Mouse (Mus musculus) CD4-positive helper T cell, adult 2 months (primary cell): ENCODE measurements at regions not wholly inside any gene's neighbourhood (a gene's known extent, or its start where the extent isn't known, plus 50 kb on each side); places are given as distances from the start of the nearest gene placed in this dataset.

ENCODE experiments used
- DNase-seq: peaks from one replicate; pipeline ENCODE4 v3.0.0-alpha.2; 2012; ENCODE audit warnings: low read depth, missing footprints, low spot score

GRCm38 (mm10) chr3:52815497-52815896 is 201.5 kb downstream of the Cog6 start:
- DNase-seq: no peak

GRCm38 (mm10) chr3:52802324-52802723 is 214.7 kb downstream of the Cog6 start:
- no peak for DNase-seq

GRCm38 (mm10) chr3:52801446-52801845 is 215.6 kb downstream of the Cog6 start:
- no peak for DNase-seq

- peak; percentile 59 for DNase-seq
Measured at GRCm38 (mm10) chr3:52800673-52801072, 216.4 kb downstream of the Cog6 start.

GRCm38 (mm10) chr3:52797801-52798200 is 219.2 kb downstream of the Cog6 start:
- peak; percentile 57 for DNase-seq

- no peak for DNase-seq
Measured at GRCm38 (mm10) chr3:52797164-52797563, 219.9 kb downstream of the Cog6 start.

- no peak for DNase-seq
Measured at GRCm38 (mm10) chr3:52794218-52794617, 222.8 kb downstream of the Cog6 start.

- DNase-seq: no peak
Measured at GRCm38 (mm10) chr3:52792801-52793200, 224.2 kb downstream of the Cog6 start.

GRCm38 (mm10) chr3:52792121-52792520 is 224.9 kb downstream of the Cog6 start:
- DNase-seq: no peak

GRCm38 (mm10) chr3:52790942-52791341 is 226.1 kb downstream of the Cog6 start:
- peak; percentile 81 for DNase-seq

- DNase-seq: no peak
Measured at GRCm38 (mm10) chr3:52787964-52788760, 228.9 kb downstream of the Cog6 start.

- no peak for DNase-seq
Measured at GRCm38 (mm10) chr3:52785595-52785994, 231.4 kb downstream of the Cog6 start.

GRCm38 (mm10) chr3:52784476-52784875 is 232.6 kb downstream of the Cog6 start:
- DNase-seq: peak; percentile 48

GRCm38 (mm10) chr3:52782576-52782975 is 234.5 kb downstream of the Cog6 start:
- DNase-seq: no peak

- no peak for DNase-seq
Measured at GRCm38 (mm10) chr3:52781521-52781920, 235.5 kb downstream of the Cog6 start.

- DNase-seq: no peak
Measured at GRCm38 (mm10) chr3:52780356-52780755, 236.7 kb downstream of the Cog6 start.

GRCm38 (mm10) chr3:52775875-52776274 is 241.2 kb downstream of the Cog6 start:
- no peak for DNase-seq

- no peak for DNase-seq
Measured at GRCm38 (mm10) chr3:52775156-52775555, 241.9 kb downstream of the Cog6 start.

- DNase-seq: no peak
Measured at GRCm38 (mm10) chr3:52774734-52775133, 242.3 kb downstream of the Cog6 start.

- no peak for DNase-seq
Measured at GRCm38 (mm10) chr3:52767276-52767675, 249.8 kb downstream of the Cog6 start.

GRCm38 (mm10) chr3:52766841-52767240 is 250.2 kb downstream of the Cog6 start:
- DNase-seq: no peak

GRCm38 (mm10) chr3:52764166-52764565 is 252.9 kb downstream of the Cog6 start:
- no peak for DNase-seq

- DNase-seq: no peak
Measured at GRCm38 (mm10) chr3:52763660-52764059, 253.4 kb downstream of the Cog6 start.

GRCm38 (mm10) chr3:52762549-52762948 is 254.5 kb downstream of the Cog6 start:
- no peak for DNase-seq
